Mouse (Mus musculus): ENCODE measurements at regions not wholly inside any gene's neighbourhood (a gene's known extent, or its start where the extent isn't known, plus 50 kb on each side); places are given as distances from the start of the nearest gene placed in this dataset.
A peak's percentile ranks its signal among the peaks of the same experiment; 100 is the strongest.

GRCm38 (mm10) chr8:6139171-6139570, 1034.0 kb upstream of the Slc10a2 start:
- Histone ChIP-seq H3K9me3 (no peaks in the 10 kb centered on the region), H3K4me3 (no peak overlapping the region), H3K9ac (no peak overlapping the region), H3K36me3 (no peaks in the 10 kb centered on the region), H3K4me2 (no peak overlapping the region), H3K27ac (no peak overlapping the region), H3K27me3 (no peaks in the 10 kb centered on the region), H3K4me1 (replicated peaks) (no peaks in the 10 kb centered on the region)
- 40% methylated on average over 4 of the region's 4 CpGs for WGBS
- no peak for ATAC-seq (ENCODE audit: low FRiP score)

GRCm38 (mm10) chr8:6132243-6132751, 1027.1 kb upstream of the Slc10a2 start:
- H3K9ac ChIP-seq = no peak overlapping the region
- H3K27me3 ChIP-seq = no peaks in the 10 kb centered on the region
- H3K4me3 ChIP-seq = no peak overlapping the region
- ATAC-seq (ENCODE audit: low FRiP score) = peak; percentile 92
- WGBS = 7% methylated on average over 3 of the region's 3 CpGs
- peaks cover 6% of the 10 kb centered on the region for H3K4me1 ChIP-seq (replicated peaks)
- no peaks in the 10 kb centered on the region for H3K36me3 ChIP-seq
- H3K9me3 ChIP-seq = no peaks in the 10 kb centered on the region
- no peak overlapping the region for H3K4me2 ChIP-seq
- no peak overlapping the region for H3K27ac ChIP-seq

DNA sequence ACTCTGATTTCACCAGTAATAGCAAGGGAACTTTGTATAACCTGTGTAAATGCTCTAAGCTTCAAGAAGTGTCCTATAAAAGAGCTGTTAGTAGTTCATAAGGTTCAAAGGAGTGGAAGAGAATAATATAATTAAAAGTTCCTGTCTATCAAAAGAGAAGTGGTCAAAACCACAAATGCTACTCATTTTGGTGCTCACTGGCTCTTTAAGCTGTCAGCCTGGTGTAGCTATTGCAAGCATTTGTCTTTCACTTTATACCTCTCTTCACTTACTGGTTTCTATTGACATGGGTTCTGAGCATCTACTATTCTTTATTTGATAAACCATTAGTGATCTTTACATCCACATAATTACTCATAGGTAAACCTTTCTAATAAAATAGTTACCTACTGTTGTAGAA, 1020.1 kb upstream of the Slc10a2 start:
- Histone ChIP-seq H3K4me3 (no peak overlapping the region), H3K9me3 (no peaks in the 10 kb centered on the region), H3K27ac (no peak overlapping the region), H3K4me1 (replicated peaks) (no peaks in the 10 kb centered on the region), H3K36me3 (no peaks in the 10 kb centered on the region), H3K9ac (no peak overlapping the region), H3K4me2 (no peak overlapping the region), H3K27me3 (no peaks in the 10 kb centered on the region)
- ATAC-seq (ENCODE audit: low FRiP score) = no peak

DNA sequence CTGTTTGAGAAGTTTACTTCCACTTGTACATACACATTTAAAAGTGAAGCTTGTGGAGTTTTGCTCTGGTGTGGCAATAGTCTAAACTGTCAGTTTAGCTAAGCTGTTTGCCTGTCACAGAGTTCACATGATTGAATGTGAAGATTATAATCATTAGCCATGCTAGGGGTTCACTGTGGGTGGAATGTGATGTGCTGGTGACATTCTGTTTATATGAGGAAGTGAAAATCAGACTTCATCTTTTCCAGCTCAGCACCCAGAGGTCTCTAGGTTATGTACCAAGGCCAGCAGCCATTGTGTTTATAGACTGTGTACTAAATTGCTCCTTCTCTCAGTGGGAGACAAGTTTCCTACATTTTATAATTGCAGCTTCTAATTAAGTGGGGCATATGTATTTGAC, 1014.4 kb upstream of the Slc10a2 start:
- H3K4me1 ChIP-seq (replicated peaks) = no peaks in the 10 kb centered on the region
- no peaks in the 10 kb centered on the region for H3K27me3 ChIP-seq
- H3K27ac ChIP-seq = no peak overlapping the region
- no peaks in the 10 kb centered on the region for H3K9me3 ChIP-seq
- no peak overlapping the region for H3K9ac ChIP-seq
- H3K4me2 ChIP-seq = no peak overlapping the region
- ATAC-seq (ENCODE audit: low FRiP score) = no peak
- H3K36me3 ChIP-seq = no peaks in the 10 kb centered on the region
- H3K4me3 ChIP-seq = no peak overlapping the region

DNA sequence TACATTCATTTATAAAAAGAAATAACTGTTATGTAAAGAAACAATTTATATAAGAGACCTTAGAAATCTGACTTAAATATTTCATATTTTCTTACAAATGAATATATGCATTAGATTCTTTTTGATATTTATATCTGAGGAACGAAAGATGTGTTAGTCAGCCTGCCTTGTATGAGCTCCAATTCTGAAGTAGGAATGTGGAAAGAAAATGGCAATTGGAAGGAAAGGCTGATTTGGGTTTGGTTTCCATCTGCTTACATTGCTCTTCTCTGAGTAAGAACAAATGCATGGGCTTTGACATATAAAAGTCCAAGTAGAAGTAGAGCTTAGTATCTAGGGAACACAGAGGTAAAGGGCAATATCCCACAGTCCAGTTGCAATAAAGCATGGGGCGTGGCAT, 1006.2 kb upstream of the Slc10a2 start:
- Histone ChIP-seq H3K27me3 (no peaks in the 10 kb centered on the region), H3K9ac (no peak overlapping the region), H3K9me3 (no peaks in the 10 kb centered on the region), H3K4me2 (no peak overlapping the region), H3K27ac (no peak overlapping the region), H3K4me3 (no peak overlapping the region), H3K36me3 (no peaks in the 10 kb centered on the region), H3K4me1 (replicated peaks) (no peaks in the 10 kb centered on the region)
- 87% methylated on average over 2 of the region's 2 CpGs for WGBS
- ATAC-seq (ENCODE audit: low FRiP score) = no peak

GRCm38 (mm10) chr8:6090028-6090427, 984.9 kb upstream of the Slc10a2 start:
- Histone ChIP-seq H3K27ac (no peak overlapping the region), H3K9me3 (no peaks in the 10 kb centered on the region), H3K9ac (no peak overlapping the region), H3K4me2 (no peak overlapping the region), H3K36me3 (no peaks in the 10 kb centered on the region), H3K4me1 (replicated peaks) (no peaks in the 10 kb centered on the region), H3K27me3 (no peaks in the 10 kb centered on the region), H3K4me3 (no peak overlapping the region)
- 79% methylated on average over 4 of the region's 4 CpGs for WGBS
- no peak for ATAC-seq (ENCODE audit: low FRiP score)

- Histone ChIP-seq H3K4me3 (no peak overlapping the region), H3K36me3 (no peaks in the 10 kb centered on the region), H3K9ac (no peak overlapping the region), H3K9me3 (no peaks in the 10 kb centered on the region), H3K4me2 (no peak overlapping the region), H3K4me1 (replicated peaks) (no peaks in the 10 kb centered on the region), H3K27me3 (no peaks in the 10 kb centered on the region), H3K27ac (no peak overlapping the region)
- no peak for ATAC-seq (ENCODE audit: low FRiP score)
- WGBS = 44% methylated on average over 5 of the region's 5 CpGs
These were observed 938.9 kb upstream of the Slc10a2 start for GRCm38 (mm10) chr8:6043939-6044577.

DNA sequence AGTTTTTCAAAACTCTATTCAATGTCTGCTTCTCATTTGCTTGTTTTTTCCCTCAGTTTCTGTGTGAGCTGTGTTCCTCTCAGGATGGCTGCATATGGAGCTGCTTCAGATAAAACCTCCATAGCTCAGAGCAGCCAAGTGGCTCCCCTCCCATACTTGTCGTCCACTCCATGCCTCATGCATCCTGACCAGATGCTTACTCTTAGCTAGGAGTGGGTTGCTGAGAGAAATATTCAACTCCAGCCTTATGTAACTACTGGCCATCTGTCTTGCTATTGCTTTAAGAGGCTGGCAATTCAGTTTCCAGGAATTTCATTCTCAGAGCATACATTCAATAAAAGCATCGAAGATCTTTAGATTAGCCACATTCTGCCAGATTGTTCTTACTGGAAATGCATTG, 907.1 kb upstream of the Slc10a2 start:
- no peak overlapping the region for H3K4me3 ChIP-seq
- no peak for ATAC-seq (ENCODE audit: low FRiP score)
- H3K4me1 ChIP-seq (replicated peaks) = no peaks in the 10 kb centered on the region
- H3K4me2 ChIP-seq = no peak overlapping the region
- no peaks in the 10 kb centered on the region for H3K27me3 ChIP-seq
- no peak overlapping the region for H3K9ac ChIP-seq
- H3K36me3 ChIP-seq = no peaks in the 10 kb centered on the region
- H3K27ac ChIP-seq = no peak overlapping the region
- 75% methylated on average over 2 of the region's 2 CpGs for WGBS
- no peaks in the 10 kb centered on the region for H3K9me3 ChIP-seq

DNA sequence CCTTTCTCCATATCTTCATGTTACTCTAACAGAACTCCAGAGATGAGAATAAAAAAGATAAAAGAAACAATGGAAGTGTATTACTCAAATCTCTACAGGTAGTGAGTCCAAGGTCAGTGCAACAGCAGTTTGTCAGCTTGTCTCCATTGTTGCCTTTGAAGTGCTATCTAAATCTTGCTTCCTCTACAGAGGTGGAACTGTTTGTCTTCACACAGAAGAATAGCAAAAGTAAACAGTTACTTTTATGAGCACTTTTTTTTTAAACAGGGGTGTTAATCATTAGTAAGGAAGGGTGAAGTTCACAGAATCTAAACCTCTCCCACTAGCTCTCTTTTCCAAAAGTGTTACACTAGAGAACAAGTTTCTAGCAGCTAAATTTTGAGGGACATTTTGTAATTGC, 906.0 kb upstream of the Slc10a2 start:
- no peak for ATAC-seq (ENCODE audit: low FRiP score)
- H3K9ac ChIP-seq = no peak overlapping the region
- H3K27ac ChIP-seq = no peak overlapping the region
- no peaks in the 10 kb centered on the region for H3K9me3 ChIP-seq
- no peak overlapping the region for H3K4me3 ChIP-seq
- no peaks in the 10 kb centered on the region for H3K27me3 ChIP-seq
- H3K4me2 ChIP-seq = no peak overlapping the region
- no peaks in the 10 kb centered on the region for H3K36me3 ChIP-seq
- H3K4me1 ChIP-seq (replicated peaks) = no peaks in the 10 kb centered on the region

DNA sequence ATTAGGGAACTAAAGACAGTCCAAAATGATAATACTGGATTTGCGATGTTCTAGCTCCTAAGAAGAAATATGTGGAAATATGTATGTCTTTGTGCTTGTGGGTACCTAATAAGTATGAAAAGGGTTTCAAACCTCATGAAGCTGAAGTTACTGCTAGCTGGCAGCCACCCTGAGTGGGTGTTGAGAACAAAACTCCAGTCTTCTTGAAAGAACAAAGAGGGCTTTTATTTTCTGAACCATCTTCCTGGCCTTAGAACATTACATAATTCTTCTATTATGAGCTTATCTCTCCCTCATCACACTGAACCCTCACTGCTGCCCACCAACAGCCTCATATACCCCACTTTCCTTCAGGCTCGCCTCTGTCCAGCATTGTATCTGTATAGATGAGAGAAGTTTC, 905.6 kb upstream of the Slc10a2 start:
- H3K4me2 ChIP-seq = no peak overlapping the region
- 85% methylated on average over 2 of the region's 2 CpGs for WGBS
- H3K4me1 ChIP-seq (replicated peaks) = no peaks in the 10 kb centered on the region
- H3K4me3 ChIP-seq = no peak overlapping the region
- H3K9ac ChIP-seq = no peak overlapping the region
- H3K36me3 ChIP-seq = no peaks in the 10 kb centered on the region
- H3K27ac ChIP-seq = no peak overlapping the region
- no peaks in the 10 kb centered on the region for H3K9me3 ChIP-seq
- no peak for ATAC-seq (ENCODE audit: low FRiP score)
- H3K27me3 ChIP-seq = no peaks in the 10 kb centered on the region

DNA sequence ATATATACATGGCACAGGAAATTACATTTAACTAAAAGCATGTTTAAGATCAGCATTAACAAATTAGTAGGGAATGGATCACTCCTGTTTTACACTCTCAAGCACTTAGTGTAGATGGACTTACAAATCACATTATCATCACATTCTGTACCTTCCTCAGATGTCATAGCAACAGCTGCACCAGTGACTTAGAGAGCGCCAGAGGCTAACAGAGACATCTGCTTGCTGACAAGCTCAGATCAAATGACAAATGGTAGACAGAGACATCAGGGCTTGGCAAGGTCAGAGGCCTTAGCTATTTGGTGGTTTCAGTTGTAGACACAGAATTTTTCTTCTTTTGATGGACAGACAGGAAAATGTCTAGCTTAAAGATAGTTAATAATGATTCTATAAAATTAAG, 897.5 kb upstream of the Slc10a2 start:
- no peak overlapping the region for H3K4me2 ChIP-seq
- H3K27ac ChIP-seq = no peak overlapping the region
- 0 out of 2 replicates have a peak, but pooled peaks cover 2% of the 10 kb centered on the region for H3K4me1 ChIP-seq (replicated peaks)
- H3K4me3 ChIP-seq = no peak overlapping the region
- no peaks in the 10 kb centered on the region for H3K27me3 ChIP-seq
- WGBS = 44% methylated on average over 1 of the region's 1 CpGs
- H3K36me3 ChIP-seq = no peaks in the 10 kb centered on the region
- H3K9ac ChIP-seq = no peak overlapping the region
- H3K9me3 ChIP-seq = no peaks in the 10 kb centered on the region
- ATAC-seq (ENCODE audit: low FRiP score) = 0 out of 2 replicates have a peak, but pooled peaks have one; percentile 13

DNA sequence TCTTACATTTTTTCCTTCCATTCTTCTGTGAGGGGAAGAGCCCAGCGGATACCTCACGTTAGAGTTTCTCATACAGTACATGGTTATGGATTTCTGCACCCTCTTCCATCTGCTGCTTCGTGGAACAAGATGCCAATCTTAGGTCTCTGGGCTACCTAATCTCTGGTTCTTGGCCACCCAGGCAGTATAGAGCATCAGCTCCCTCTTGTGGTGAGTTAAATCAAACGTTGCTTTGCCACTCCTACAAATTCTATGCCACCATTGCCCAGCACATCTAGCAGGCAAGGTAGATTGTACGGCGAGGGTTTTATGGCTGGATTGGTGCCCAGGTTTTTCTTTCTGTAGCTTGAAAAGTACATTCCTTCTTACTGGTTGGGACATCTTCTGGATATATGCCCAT, 889.7 kb upstream of the Slc10a2 start:
- Histone ChIP-seq H3K36me3 (no peaks in the 10 kb centered on the region), H3K9ac (no peak overlapping the region), H3K27me3 (no peaks in the 10 kb centered on the region), H3K4me2 (no peak overlapping the region), H3K4me3 (no peak overlapping the region), H3K4me1 (replicated peaks) (no peaks in the 10 kb centered on the region), H3K9me3 (no peaks in the 10 kb centered on the region), H3K27ac (no peak overlapping the region)
- ATAC-seq (ENCODE audit: low FRiP score) = no peak
- 66% methylated on average over 6 of the region's 6 CpGs for WGBS

DNA sequence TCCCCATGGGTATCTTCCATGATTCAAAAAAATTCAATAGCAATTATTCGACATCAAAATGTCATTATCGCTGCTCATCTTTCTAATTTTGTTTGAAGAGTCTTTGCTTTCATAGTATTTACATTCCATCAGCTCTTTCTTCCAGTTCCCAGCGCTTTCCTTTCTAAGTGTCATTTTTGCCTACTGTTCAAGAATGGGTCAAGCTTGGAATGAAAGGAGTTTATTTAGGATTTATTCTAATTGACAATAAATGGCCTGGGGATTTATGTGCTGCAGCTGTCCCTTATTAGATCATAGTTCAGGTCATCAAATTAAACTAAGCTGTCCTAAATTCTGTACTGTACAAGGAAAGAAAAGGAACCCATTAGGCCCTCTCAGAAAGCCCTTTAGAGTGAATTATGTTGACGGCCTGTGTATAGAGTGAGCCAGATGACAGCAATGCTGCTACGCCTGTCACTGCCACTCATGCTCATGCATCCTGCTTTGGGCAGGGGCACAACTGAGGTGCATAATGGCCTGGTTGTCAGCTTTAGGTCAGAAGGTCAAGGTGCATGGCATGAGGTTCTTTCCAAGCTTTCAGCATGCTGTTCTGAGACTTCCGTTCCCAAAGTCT, 860.4 kb upstream of the Slc10a2 start:
- ATAC-seq (ENCODE audit: low FRiP score) = no peak

More for the DNA sequence above, 860.4 kb upstream of the Slc10a2 start:
- H3K9me3 ChIP-seq = no peaks in the 10 kb centered on the region
- H3K4me1 ChIP-seq (replicated peaks) = 0 out of 2 replicates have a peak, but pooled peaks cover 3% of the 10 kb centered on the region
- no peak overlapping the region for H3K27ac ChIP-seq
- H3K4me3 ChIP-seq = no peak overlapping the region
- no peaks in the 10 kb centered on the region for H3K27me3 ChIP-seq
- no peaks in the 10 kb centered on the region for H3K36me3 ChIP-seq
- no peak overlapping the region for H3K9ac ChIP-seq
- 65% methylated on average over 6 of the region's 6 CpGs for WGBS
- no peak overlapping the region for H3K4me2 ChIP-seq

All from hindbrain, embryonic 13.5 days (tissue).